Mouse (Mus musculus) T-cell, adult 2 months (primary cell): ENCODE data around the gene Nkx1-1.

Source experiments
- DNase-seq: peaks from one replicate; pipeline ENCODE4 v3.0.0; 2022; ENCODE audit warnings: low spot score

The Nkx1-1 gene

GRCm38 (mm10) chr5:33420313-33420712 is 13.5 kb downstream of the Nkx1-1 start:
- no peak for DNase-seq

GRCm38 (mm10) chr5:33400819-33401218 is 33.0 kb downstream of the Nkx1-1 start:
- DNase-seq: no peak

- DNase-seq: no peak
Observed at GRCm38 (mm10) chr5:33396828-33397227, 36.9 kb downstream of the Nkx1-1 start.

GRCm38 (mm10) chr5:33395693-33396092 is 38.1 kb downstream of the Nkx1-1 start:
- DNase-seq: no peak

GRCm38 (mm10) chr5:33393803-33394202 is 40.0 kb downstream of the Nkx1-1 start:
- peak; percentile 64 for DNase-seq

GRCm38 (mm10) chr5:33387550-33387949 is 46.2 kb downstream of the Nkx1-1 start:
- no peak for DNase-seq
